Mouse (Mus musculus) limb, embryonic 10.5 days (tissue): ENCODE results near the gene Lypd9. TPM values are rescaled to one million over a fixed set of nuclear protein-coding genes. Genes with fewer than 3 reads are reported as not detected.

Experiments used
- DNase-seq: peaks from one replicate; pipeline ENCODE4 v3.0.0-alpha.2; 2017; ENCODE audit warnings: low spot score
- H3K27ac ChIP-seq: fragments of 300-500 bp; sonication (generic); 2 replicates; pipeline ENCODE4 v1.5.1; 2016; ENCODE audit warnings: mild to moderate bottlenecking
- H3K27me3 ChIP-seq: fragments of 300-500 bp; sonication (generic); 2 replicates; pipeline ENCODE4 v1.6.1; 2016; ENCODE audit warnings: low read depth, mild to moderate bottlenecking; ENCODE audit not compliant: poor library complexity, severe bottlenecking
- H3K36me3 ChIP-seq: fragments of 300-500 bp; sonication (generic); 2 replicates; pipeline ENCODE4 v1.6.1; 2016; ENCODE audit warnings: mild to moderate bottlenecking, moderate library complexity
- H3K4me1 ChIP-seq: fragments of 300-500 bp; sonication (generic); 2 replicates; pipeline ENCODE4 v1.6.1; 2016
- H3K4me3 ChIP-seq: fragments of 300-500 bp; sonication (generic); 2 replicates; pipeline ENCODE4 v1.5.1; 2016; ENCODE audit warnings: mild to moderate bottlenecking, moderate library complexity
- H3K9me3 ChIP-seq: fragments of 300-500 bp; sonication (generic); replicated peaks from 2 replicates; pipeline ENCODE4 v1.6.1; 2016; ENCODE audit warnings: mild to moderate bottlenecking
- WGBS: fragments of 180-500 bp; shearing (Covaris S2); methylation state at CpG from one replicate; pipeline ENCODE4 v1.1.7; 2016; 5-methylcytosine and 5-hydroxymethylcytosine counted together
- polyA plus RNA-seq: library from polyadenylated mRNA; unstranded; fragments of >200 nt; fragmentation: Nextera tagmentation; extraction: Ambion mirVana; gene quantifications from 2 replicates; pipeline ENCODE4 v1.2.1, GENCODE M21; 2016

The Lypd9 gene
- polyA plus RNA-seq, 1 experiment from 2014 or later: not detected

DNA sequence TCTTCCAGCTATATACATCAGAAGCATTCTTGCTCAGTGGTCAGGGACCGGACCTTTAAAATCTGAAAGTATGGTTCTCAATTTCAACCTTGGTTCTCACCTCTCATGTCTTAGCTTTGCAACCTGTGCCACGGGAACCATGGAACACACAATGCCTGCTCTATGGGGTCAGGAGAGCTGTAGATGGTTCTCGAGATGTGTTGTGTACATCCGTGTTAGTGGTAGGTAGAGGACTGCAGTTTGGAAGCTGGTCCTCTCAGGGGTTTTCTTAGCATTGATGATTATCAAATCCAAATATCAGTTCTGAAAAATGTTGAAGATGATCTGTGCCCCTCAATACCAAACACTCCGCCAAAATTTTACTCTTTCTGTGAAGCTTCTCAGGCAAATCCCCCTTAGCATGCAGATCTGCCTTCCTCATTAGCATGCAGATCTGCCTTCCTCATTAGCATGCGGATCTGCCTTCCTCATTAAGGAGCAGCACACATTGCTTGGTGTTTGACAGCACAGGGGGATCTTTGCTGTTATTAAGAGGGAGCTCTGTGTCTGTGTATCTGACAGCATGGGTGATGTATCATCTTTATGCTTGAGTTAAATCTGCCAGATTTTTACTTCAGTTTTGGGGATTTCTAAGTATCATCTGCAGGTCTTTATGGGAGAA lies 52.6 kb downstream of the Lypd9 start:
- Histone ChIP-seq H3K4me3 (no peak overlapping the region), H3K4me1 (0 out of 2 replicates have a peak, but pooled peaks cover 3% of the 10 kb centered on the region), H3K36me3 (no peaks in the 10 kb centered on the region), H3K9me3 (no peaks in the 10 kb centered on the region), H3K27me3 (no peaks in the 10 kb centered on the region), H3K27ac (no peak overlapping the region)
- WGBS: 67% methylated on average over 6 of the region's 6 CpGs
- DNase-seq: no peak

Other genes with a start within 250 kb of the Lypd9 start
- not detected in 2 replicates for gene 4930438A08Rik, start 178.1 kb downstream of the Lypd9 start, polyA plus RNA-seq
- gene Zfp692, start 145.9 kb downstream of the Lypd9 start, polyA plus RNA-seq: 24.0 and 26.7 TPM in 2 replicates
- 22.1 and 25.7 TPM in 2 replicates for gene Zfp672, start 122.6 kb downstream of the Lypd9 start, polyA plus RNA-seq
- gene Sh3bp5l, start 122.2 kb downstream of the Lypd9 start, polyA plus RNA-seq: 35.2 and 37.7 TPM in 2 replicates
- gene Lypd8, start 73.9 kb downstream of the Lypd9 start, polyA plus RNA-seq: not detected in 2 replicates
- gene 1810065E05Rik, start 31.8 kb downstream of the Lypd9 start, polyA plus RNA-seq: not detected in 2 replicates
- not detected in 2 replicates for gene Gm12253, start 20.4 kb downstream of the Lypd9 start, polyA plus RNA-seq
- gene Olfr30, start 9.3 kb upstream of the Lypd9 start, polyA plus RNA-seq: not detected in 2 replicates
- not detected in 2 replicates for gene Olfr332, start 39.6 kb upstream of the Lypd9 start, polyA plus RNA-seq
- gene Olfr331, start 49.6 kb upstream of the Lypd9 start, polyA plus RNA-seq: not detected in 2 replicates
- gene Olfr330, start 81.9 kb upstream of the Lypd9 start, polyA plus RNA-seq: not detected in 2 replicates
- gene Olfr329-ps, start 93.5 kb upstream of the Lypd9 start, polyA plus RNA-seq: not detected in 2 replicates
- 0.05 TPM in 1 of 2 replicates, not detected in the other for gene Olfr328, start 102.7 kb upstream of the Lypd9 start, polyA plus RNA-seq
- not detected in 2 replicates for gene Olfr224, start 117.6 kb upstream of the Lypd9 start, polyA plus RNA-seq
- gene Olfr325, start 124.8 kb upstream of the Lypd9 start, polyA plus RNA-seq: not detected in 2 replicates
- not detected in 2 replicates for gene Olfr324, start 142.2 kb upstream of the Lypd9 start, polyA plus RNA-seq
- not detected in 2 replicates for gene 2210407C18Rik, start 163.2 kb upstream of the Lypd9 start, polyA plus RNA-seq
- not detected in 2 replicates for gene Olfr323, start 177.6 kb upstream of the Lypd9 start, polyA plus RNA-seq
- 0.29 and 0.30 TPM in 2 replicates for gene Trim58, start 187.5 kb upstream of the Lypd9 start, polyA plus RNA-seq
- not detected in 2 replicates for gene Olfr322, start 205.9 kb upstream of the Lypd9 start, polyA plus RNA-seq
- gene Olfr320, start 228.2 kb upstream of the Lypd9 start, polyA plus RNA-seq: not detected in 2 replicates
- not detected in 2 replicates for gene Olfr319, start 246.2 kb upstream of the Lypd9 start, polyA plus RNA-seq